Mouse (Mus musculus) liver (tissue): Measurements from ENCODE around the gene Sertad3.

Experiments used
- DNase-seq: peaks from one replicate; pipeline ENCODE4 v3.0.0-alpha.2; 2020; ENCODE audit warnings: mixed read lengths

The Sertad3 gene

GRCm38 (mm10) chr7:27471390-27472120 lies 2.0 kb upstream of the Sertad3 start:
- DNase-seq: no peak

- DNase-seq: peak; percentile 51
Observed at GRCm38 (mm10) chr7:27472596-27472995, 972 bp upstream of the Sertad3 start.

- DNase-seq: no peak
Observed at GRCm38 (mm10) chr7:27473835-27474489, 394 bp downstream of the Sertad3 start.

- peak; percentile 99 for DNase-seq
Observed at GRCm38 (mm10) chr7:27474490-27474954, 954 bp downstream of the Sertad3 start.

- DNase-seq: no peak
Observed at GRCm38 (mm10) chr7:27475596-27475995, 2.0 kb downstream of the Sertad3 start.

GRCm38 (mm10) chr7:27476098-27476635 lies 2.6 kb downstream of the Sertad3 start:
- DNase-seq: no peak

DNA sequence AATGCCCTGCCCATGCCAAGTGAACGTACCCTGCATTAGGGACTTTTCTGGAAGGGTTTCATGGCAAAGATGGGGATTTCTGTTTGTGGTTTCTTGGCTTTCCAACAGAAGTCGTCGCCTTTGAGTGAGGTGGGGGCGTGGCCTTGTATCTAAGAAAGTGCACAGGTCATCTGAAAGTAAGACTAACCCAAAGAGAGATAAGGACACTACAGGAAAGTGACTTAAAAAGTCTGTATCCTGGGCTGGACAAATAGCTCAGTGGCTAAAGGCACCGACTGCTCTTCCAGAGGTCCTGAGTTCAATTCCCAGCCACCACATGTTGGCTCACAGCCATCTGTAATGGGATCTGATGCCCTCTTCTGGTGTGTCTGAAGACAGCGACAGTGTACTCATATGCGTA lies 5.0 kb downstream of the Sertad3 start:
- DNase-seq: peak; percentile 48

DNA sequence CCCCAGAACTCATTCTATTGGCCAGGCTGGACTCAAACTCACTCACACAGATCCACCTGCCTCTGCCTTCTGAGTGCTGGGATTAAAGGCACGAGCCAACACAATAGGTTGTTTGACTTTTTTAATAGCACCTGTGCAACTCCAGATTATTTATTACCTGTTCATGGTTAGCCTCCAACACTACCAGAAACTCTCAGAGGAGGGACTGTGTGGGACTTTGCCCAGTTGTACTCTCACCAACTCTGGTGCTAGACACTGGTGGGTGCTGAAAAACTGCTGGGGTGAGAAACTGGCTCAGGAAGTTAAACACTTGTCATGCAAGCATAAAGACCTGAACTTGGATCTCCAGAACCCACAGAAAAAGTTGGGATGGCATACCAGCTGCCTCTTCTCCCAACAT lies 6.2 kb downstream of the Sertad3 start:
- DNase-seq: no peak

GRCm38 (mm10) chr7:27480506-27480905 lies 6.9 kb downstream of the Sertad3 start:
- no peak for DNase-seq

- DNase-seq: peak; percentile 13
Observed at GRCm38 (mm10) chr7:27480927-27481626, 7.5 kb downstream of the Sertad3 start.

DNA sequence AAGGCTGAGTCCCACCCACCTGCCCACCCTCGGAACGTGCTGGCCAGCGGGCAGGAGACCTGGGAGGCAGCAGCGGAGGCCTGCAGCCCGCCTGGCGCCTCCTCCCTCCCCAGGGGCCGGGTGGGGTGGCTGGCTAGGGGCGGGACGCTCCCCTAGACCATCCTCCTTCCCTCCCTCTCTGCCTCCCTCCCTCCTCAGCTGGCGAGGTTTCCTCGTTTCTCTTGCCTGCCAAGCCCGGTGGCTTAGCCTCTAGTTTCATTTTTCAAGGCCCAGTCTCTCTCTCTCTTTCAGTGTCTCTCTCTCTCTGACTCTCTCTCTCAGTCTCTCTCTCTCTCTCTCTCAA lies 8.0 kb downstream of the Sertad3 start:
- peak; percentile 96 for DNase-seq

DNA sequence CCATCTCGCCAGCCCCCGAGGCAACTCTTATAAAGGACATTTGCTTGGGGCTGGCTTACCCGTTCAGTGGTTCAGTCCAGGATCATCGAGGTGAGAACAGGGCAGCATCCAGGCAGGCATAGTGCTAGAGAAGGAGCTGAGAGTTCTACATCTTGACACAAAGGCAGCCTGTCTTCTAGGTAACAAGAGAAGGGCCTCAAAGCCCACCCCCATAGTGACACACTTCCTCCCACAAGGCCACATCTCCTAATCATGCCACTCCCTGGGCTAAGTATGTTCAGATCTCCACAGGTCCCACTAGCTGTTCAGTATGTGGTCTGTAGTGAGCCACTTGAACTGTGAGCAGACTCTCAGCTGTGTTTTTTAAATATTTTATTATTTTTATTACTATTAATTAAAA lies 10.3 kb downstream of the Sertad3 start:
- no peak for DNase-seq

DNA sequence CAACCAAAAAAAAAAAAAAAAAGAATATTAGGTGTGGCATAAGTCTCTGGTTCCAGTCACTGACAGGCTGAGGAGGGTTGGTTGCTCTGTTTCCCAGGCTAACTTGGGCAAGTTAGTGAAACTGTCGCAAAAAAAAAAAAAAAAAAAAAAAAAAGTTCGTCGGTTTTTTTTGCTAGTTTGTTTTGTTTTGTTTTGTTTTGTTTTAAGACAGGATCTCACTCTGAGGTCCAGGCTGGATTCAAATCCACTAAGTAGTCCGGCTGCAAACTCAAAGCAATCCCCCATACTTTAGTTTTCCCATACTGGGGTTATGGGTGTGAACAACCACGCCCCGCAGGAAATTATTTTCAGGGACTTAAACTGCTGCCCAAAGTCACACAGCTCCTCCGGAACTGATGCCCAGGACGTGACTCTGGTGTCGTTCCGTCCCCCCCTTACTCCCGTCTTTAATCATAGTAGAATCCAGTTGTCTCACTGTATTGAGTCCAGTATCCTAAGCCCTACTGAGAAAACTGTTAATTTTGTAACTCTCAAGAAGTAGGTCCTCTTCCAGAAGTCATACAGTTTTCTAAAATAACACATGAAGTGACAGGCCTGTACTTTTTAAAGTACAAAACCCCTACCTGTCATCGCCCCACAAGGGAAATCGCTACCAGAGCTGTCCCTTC lies 12.7 kb downstream of the Sertad3 start:
- DNase-seq: peak; percentile 64

- peak; percentile 100 for DNase-seq
Observed at GRCm38 (mm10) chr7:27486770-27487697, 13.5 kb downstream of the Sertad3 start, which contains the start of gene Sertad1. Sertad1 (plus strand) TSS chr7:27486910.

- peak; percentile 71 for DNase-seq
Observed at GRCm38 (mm10) chr7:27487740-27488268, 14.2 kb downstream of the Sertad3 start.

- DNase-seq: no peak
Observed at GRCm38 (mm10) chr7:27489270-27489869, 15.8 kb downstream of the Sertad3 start.

GRCm38 (mm10) chr7:27490227-27490542 lies 16.6 kb downstream of the Sertad3 start:
- no peak for DNase-seq

- peak; percentile 96 for DNase-seq
Observed at GRCm38 (mm10) chr7:27490543-27491329, 17.2 kb downstream of the Sertad3 start.

GRCm38 (mm10) chr7:27491856-27492255 lies 18.3 kb downstream of the Sertad3 start:
- no peak for DNase-seq

DNA sequence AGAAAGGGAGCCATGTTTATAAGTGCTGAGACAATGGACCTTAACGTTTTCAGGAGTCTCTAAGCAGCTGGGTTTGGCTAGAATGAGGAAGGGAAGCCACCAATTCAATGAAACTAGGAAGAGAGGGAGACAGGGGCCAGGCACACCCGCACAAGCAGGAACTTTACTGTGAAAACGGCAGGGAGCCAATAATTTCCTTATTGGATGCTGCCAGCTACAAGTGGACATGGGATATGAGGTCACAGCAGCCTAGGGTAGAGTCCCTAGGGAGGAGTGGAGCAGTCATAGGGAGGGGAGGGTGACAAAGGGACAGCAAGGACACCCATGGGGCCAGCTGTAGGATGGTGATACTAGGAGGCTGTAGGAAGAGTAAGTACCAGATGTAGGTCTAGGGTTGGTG lies 19.5 kb downstream of the Sertad3 start:
- no peak for DNase-seq
